Mouse (Mus musculus): ENCODE results near the gene Wtap. TPM values are rescaled to one million over a fixed set of nuclear protein-coding genes. Genes with fewer than 3 reads are reported as not detected.
A peak's percentile ranks its signal among the peaks of the same experiment; 100 is the strongest.
"Not testable (repeated sequence)": the region's sequence is repeated elsewhere in the genome, so short reads cannot be mapped to it uniquely, and the experiment has no call there.

The Wtap gene
- total RNA-seq, 4 experiments from 2014 or later, result 56.8 to 69.3 (median 63.1) TPM

- peak; percentile 91 for DNase-seq
These were observed 33.6 kb downstream of the Wtap start, which contains the start of gene Acat2 for GRCm38 (mm10) chr17:12960331-12960873. Acat2 (minus strand) TSS chr17:12960747.

GRCm38 (mm10) chr17:12959377-12959776 lies 34.6 kb downstream of the Wtap start:
- DNase-seq, result not testable (repeated sequence)

GRCm38 (mm10) chr17:12956664-12957063 lies 37.3 kb downstream of the Wtap start:
- DNase-seq, result no peak

- no peak for DNase-seq
These were observed 44.3 kb downstream of the Wtap start for GRCm38 (mm10) chr17:12949669-12950068.

- no peak for DNase-seq
These were observed 51.4 kb downstream of the Wtap start for GRCm38 (mm10) chr17:12942459-12943162.

GRCm38 (mm10) chr17:12941543-12942260 lies 52.3 kb downstream of the Wtap start:
- DNase-seq, result no peak

- no peak for DNase-seq
These were observed 53.7 kb downstream of the Wtap start, which contains the start of gene Acat3 for GRCm38 (mm10) chr17:12940151-12940805. Acat3 (minus strand) TSS chr17:12940600.

GRCm38 (mm10) chr17:12939377-12940148 lies 54.4 kb downstream of the Wtap start:
- not testable (repeated sequence) for DNase-seq

- no peak for DNase-seq
These were observed 55.9 kb downstream of the Wtap start for GRCm38 (mm10) chr17:12938077-12938476.

- no peak for DNase-seq
These were observed 56.5 kb downstream of the Wtap start for GRCm38 (mm10) chr17:12937412-12937970.

GRCm38 (mm10) chr17:12935719-12936118 lies 58.2 kb downstream of the Wtap start:
- DNase-seq, result no peak

GRCm38 (mm10) chr17:12931576-12931975 lies 62.4 kb downstream of the Wtap start:
- DNase-seq, result not testable (repeated sequence)

GRCm38 (mm10) chr17:12925703-12926180 lies 68.2 kb downstream of the Wtap start:
- DNase-seq, result no peak

- DNase-seq, result no peak
These were observed 69.0 kb downstream of the Wtap start for GRCm38 (mm10) chr17:12925001-12925400.

GRCm38 (mm10) chr17:12921073-12921472 lies 72.9 kb downstream of the Wtap start:
- no peak for DNase-seq

Other genes with a start within 250 kb of the Wtap start
- gene Igf2r, start 224.5 kb downstream of the Wtap start, total RNA-seq (2022), result 10 to 100 TPM; 75.7 to 93.3 (median 83.9) TPM
- under 1 TPM in 1 of 4 experiments, not detected in 3; 0.24 TPM for gene Mas1, start 126.0 kb downstream of the Wtap start, total RNA-seq (2022)
- gene Mrgprh, start 118.1 kb downstream of the Wtap start, total RNA-seq (2022), result under 1 TPM in 1 of 4 experiments, not detected in 3; 0.13 TPM
- gene Pnldc1, start 83.9 kb downstream of the Wtap start, total RNA-seq (2022), result 1 to 10 TPM; 3.0 to 4.1 (median 3.5) TPM
- 100 to 1,000 TPM; 172 to 223 (median 192) TPM for gene Tcp1, start 78.5 kb downstream of the Wtap start, total RNA-seq (2022)
- gene Mrpl18, start 77.8 kb downstream of the Wtap start, total RNA-seq (2022), result 10 to 100 TPM; 58.6 to 69.0 (median 62.7) TPM
- gene Acat3, start 53.6 kb downstream of the Wtap start, total RNA-seq (2022), result 1 to 10 TPM in 3 of 4 experiments, under 1 TPM in 1; 0.99 to 2.2 (median 1.4) TPM
- gene Acat2, start 33.4 kb downstream of the Wtap start, total RNA-seq (2022), result 10 to 100 TPM; 70.0 to 86.0 (median 80.9) TPM
- 100 to 1,000 TPM; 251 to 373 (median 320) TPM for gene Sod2, start 12.7 kb upstream of the Wtap start, total RNA-seq (2022)
- gene Gpr31b, start 58.1 kb upstream of the Wtap start, total RNA-seq (2022), result under 1 TPM in 3 of 4 experiments, not detected in 1; 0.51 to 0.92 (median 0.63) TPM
- 1 to 10 TPM in 2 of 4 experiments, under 1 TPM in 2; 0.61 to 2.7 (median 1.1) TPM for gene Tcp10b, start 66.9 kb upstream of the Wtap start, total RNA-seq (2022)
- under 1 TPM in 3 of 4 experiments, not detected in 1; 0.27 to 0.49 (median 0.44) TPM for gene Unc93a, start 137.6 kb upstream of the Wtap start, total RNA-seq (2022)
- gene Smok2a, start 227.0 kb upstream of the Wtap start, total RNA-seq (2022), result not detected
- not detected for gene Smok2b, start 236.1 kb upstream of the Wtap start, total RNA-seq (2022)